Mouse (Mus musculus) hindbrain, postnatal 0 days (tissue): ENCODE data around the gene Idh3b. TPM values are rescaled to one million over a fixed set of nuclear protein-coding genes. Genes with fewer than 3 reads are reported as not detected.
A peak's percentile ranks its signal among the peaks of the same experiment; 100 is the strongest.

ENCODE experiments used
- ATAC-seq: fragments of 200-750 bp; cut with Nextera tagmentation; 2 replicates; pipeline ENCODE4 v1.8.0; 2017; ENCODE audit warnings: mild to moderate bottlenecking, moderate TSS enrichment, moderate library complexity
- DNase-seq: peaks from one replicate; pipeline ENCODE4 v3.0.0-alpha.2; 2015; ENCODE audit warnings: low spot score
- H3K27ac ChIP-seq: fragments of 300-500 bp; sonication (generic); 2 replicates; pipeline ENCODE4 v1.5.1; 2014; ENCODE audit warnings: mild to moderate bottlenecking
- H3K27me3 ChIP-seq: fragments of 300-500 bp; sonication (generic); 2 replicates; pipeline ENCODE4 v1.6.1; 2014; ENCODE audit warnings: low read length, mixed read lengths; ENCODE audit not compliant: insufficient read depth
- H3K36me3 ChIP-seq: fragments of 300-500 bp; sonication (generic); 2 replicates; pipeline ENCODE4 v1.6.1; 2014; ENCODE audit warnings: low read length, mixed read lengths; ENCODE audit not compliant: insufficient read depth
- H3K4me1 ChIP-seq: fragments of 300-500 bp; sonication (generic); 2 replicates; pipeline ENCODE4 v1.6.1; 2014; ENCODE audit warnings: antibody characterized with exemption, low read length, mixed read lengths; ENCODE audit not compliant: insufficient read depth
- H3K4me2 ChIP-seq: fragments of 300-500 bp; sonication (generic); 2 replicates; pipeline ENCODE4 v1.6.1; 2014; ENCODE audit warnings: low read depth, mild to moderate bottlenecking, low read length, moderate library complexity, mixed read lengths
- H3K4me3 ChIP-seq: fragments of 300-500 bp; sonication (generic); 2 replicates; pipeline ENCODE4 v1.5.1; 2014; ENCODE audit warnings: low read length
- H3K9ac ChIP-seq: fragments of 300-500 bp; sonication (generic); replicated peaks from 2 replicates; pipeline ENCODE4 v1.6.1; 2014; ENCODE audit warnings: mild to moderate bottlenecking, low read length, moderate library complexity, mixed read lengths
- H3K9me3 ChIP-seq: fragments of 300-500 bp; sonication (generic); 2 replicates; pipeline ENCODE4 v1.6.1; 2016; ENCODE audit warnings: low read length, mixed read lengths
- CTCF ChIP-seq: IDR thresholded peaks from 2 replicates; pipeline ENCODE4 v1.5.1; 2016; ENCODE audit warnings: antibody characterized with exemption, control low read depth, low read depth
- WGBS: fragments of 180-500 bp; shearing (Covaris S2); extraction: QIAGEN DNeasy Blood & Tissue Kit; methylation state at CpG from one replicate; pipeline ENCODE4 v1.1.7; 2014; 5-methylcytosine and 5-hydroxymethylcytosine counted together
- polyA plus RNA-seq: library from polyadenylated mRNA; unstranded; fragments of >200 nt; fragmentation: Nextera tagmentation; extraction: Ambion mirVana; gene quantifications from 2 replicates; pipeline ENCODE4 v1.2.1, GENCODE M21; 2015
- total RNA-seq: library from RNA; depleted of rRNA; stranded (reverse); fragments of >200 nt; gene quantifications from 2 replicates; pipeline ENCODE4 v1.2.3, GENCODE M21; 2014; rRNA removed

Idh3b gene
- 158 and 161 TPM in 2 replicates for total RNA-seq
- 215 TPM in 2 replicates for polyA plus RNA-seq

DNA sequence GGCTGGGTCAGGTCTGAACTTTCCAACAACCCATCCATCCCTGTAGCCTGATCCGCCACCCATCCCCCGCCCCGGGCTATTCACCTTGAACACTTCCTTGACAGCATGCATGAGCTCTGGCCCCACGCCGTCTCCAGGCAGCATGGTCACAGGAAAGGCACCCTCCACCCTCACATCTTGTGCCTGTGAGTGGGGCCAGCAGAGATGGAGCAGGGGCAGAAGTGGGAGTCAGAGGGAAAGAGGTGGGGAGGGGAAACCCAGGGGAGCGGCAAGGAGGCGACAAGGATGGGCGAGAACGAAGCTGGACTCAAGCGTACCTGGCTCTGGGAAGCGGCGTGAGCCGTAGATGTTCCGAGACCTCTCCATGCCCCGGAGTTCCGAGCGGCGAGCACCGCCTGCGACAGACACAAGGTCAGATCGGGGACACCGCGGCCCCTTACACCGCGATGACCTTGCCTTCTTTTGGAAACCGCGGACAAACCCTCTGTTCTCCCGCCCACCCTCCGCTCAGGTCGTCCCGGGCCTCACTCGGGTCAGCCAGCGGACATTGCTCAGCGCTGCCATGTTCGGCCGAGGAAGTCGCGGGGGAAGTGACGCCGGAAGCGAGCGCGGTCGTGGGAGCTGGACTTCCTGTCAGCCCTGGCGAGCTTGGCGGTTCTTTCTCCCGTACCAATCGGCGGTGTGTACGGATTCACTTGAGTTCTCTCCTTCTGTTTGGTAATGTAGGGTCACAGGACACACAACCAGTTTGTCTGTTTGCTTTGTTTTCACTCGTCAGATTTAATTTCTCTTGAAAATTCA, at the start of gene Idh3b:
Gene Idh3b, minus strand, starts transcription at position 694 of the 801 bp plus-strand sequence.
- Histone ChIP-seq H3K4me3 (peak within 1 kb of the TSS; percentile 67), H3K9me3 (no peaks in the 10 kb centered on the region), H3K4me1 (peaks cover 10% of the 10 kb centered on the region), H3K4me2 (peak within 1 kb of the TSS; percentile 96), H3K27me3 (no peaks in the 10 kb centered on the region), H3K36me3 (peaks cover 27% of the 10 kb centered on the region), H3K9ac (peak within 1 kb of the TSS; percentile 74), H3K27ac (peak within 1 kb of the TSS; percentile 57; the same call in 1 of the 2 replicates)
- ATAC-seq (peak; percentile 90), DNase-seq (peak; percentile 94)
- WGBS, result under 1% methylated on average over 51 of the region's 51 CpGs
- no peak for TF ChIP-seq CTCF

DNA sequence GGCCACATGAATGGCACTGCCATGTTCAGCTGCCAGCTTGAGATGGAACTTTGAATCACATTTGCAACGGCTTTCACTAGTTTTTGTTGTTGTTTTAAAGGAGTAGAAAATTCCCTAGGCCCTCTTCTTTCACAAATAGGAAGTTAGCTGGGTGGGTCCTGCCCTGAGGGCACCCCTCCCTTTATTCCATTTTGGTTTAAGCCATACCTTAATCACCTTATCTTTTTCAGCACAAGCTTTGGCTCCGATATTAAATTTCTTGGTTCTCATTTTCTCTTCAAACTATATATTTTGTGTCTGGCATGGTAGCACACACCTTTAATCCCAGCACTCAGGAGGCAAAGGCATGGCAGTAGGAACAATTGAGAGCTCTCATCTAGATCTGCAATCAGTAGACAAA, 45.2 kb upstream of the Idh3b start:
- no peaks in the 10 kb centered on the region for H3K27me3 ChIP-seq
- 90% methylated on average over 2 of the region's 2 CpGs for WGBS

DNA sequence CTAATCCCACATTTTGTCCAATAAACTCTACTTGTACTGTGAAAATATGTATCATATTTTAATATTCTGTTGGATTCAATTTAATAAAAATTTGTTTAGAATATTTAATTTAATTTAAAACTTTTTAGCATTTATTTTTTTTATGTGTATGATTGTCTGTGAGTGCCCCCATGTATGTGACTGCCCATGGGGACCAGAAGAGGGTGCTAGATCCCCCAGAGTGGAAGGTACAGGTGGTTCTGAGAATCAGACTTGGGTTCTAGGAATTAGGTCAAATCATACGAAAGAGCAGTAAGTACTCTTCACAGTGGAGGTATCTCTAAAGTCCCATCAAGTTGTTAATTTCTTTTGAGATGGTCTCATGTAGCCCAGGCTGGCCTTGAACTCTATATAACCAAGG, 42.7 kb upstream of the Idh3b start:
- Histone ChIP-seq H3K4me3 (no peak overlapping the region), H3K4me1 (no peaks in the 10 kb centered on the region), H3K9ac (no peak overlapping the region), H3K4me2 (no peak overlapping the region), H3K27ac (no peak overlapping the region), H3K9me3 (no peaks in the 10 kb centered on the region), H3K27me3 (no peaks in the 10 kb centered on the region), H3K36me3 (no peaks in the 10 kb centered on the region)
- no peak for TF ChIP-seq CTCF
- 73% methylated on average over 1 of the region's 1 CpGs for WGBS
- ATAC-seq, result no peak
- DNase-seq, result no peak

More for the DNA sequence above, 45.2 kb upstream of the Idh3b start:
- Histone ChIP-seq H3K4me1 (no peaks in the 10 kb centered on the region), H3K9ac (no peak overlapping the region), H3K36me3 (no peaks in the 10 kb centered on the region), H3K9me3 (no peaks in the 10 kb centered on the region), H3K27ac (no peak overlapping the region), H3K4me2 (no peak overlapping the region), H3K4me3 (no peak overlapping the region)
- DNase-seq (no peak), ATAC-seq (no peak)
- TF ChIP-seq CTCF, result no peak

DNA sequence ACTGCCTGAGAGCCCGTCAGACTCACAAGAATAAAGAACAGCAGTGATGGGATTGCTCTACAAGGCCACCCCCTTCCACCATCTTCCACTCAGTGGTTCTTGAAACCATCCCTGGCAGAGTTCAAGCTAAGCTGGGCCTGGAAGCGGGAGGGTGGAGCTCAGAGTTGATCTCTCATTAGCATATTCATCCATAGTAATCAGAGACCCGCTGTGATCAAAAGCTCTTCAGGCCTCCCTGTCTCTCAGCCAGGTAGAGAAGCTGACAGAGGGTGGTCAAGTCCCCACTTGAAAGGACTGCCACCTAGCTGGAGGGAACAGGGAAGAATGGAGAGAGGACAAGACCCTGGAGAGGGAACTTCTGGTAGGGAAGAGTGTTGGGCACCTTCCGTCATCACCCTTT, 18.7 kb upstream of the Idh3b start:
- TF ChIP-seq CTCF, result no peak

DNA sequence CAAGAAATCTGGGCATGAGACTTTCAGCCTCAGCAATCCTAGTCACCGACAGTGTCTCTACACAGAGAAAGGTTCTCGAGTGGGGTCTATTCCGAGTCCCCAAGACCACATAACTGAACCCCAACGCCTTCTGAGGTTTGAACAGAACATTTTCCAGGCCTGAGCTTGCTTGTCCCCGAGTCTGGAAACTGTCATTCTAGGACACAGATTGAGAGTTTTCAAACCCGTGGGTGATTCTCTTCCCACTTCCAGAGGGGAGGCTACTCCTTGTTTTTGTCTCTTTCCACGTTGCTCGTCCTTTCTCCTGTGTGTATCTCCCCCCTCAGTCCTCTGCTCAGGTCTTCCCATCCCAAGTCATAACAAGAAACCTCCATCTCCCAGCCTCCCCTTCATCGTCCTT, 13.2 kb upstream of the Idh3b start:
- Histone ChIP-seq H3K4me3 (no peak overlapping the region), H3K9me3 (no peaks in the 10 kb centered on the region), H3K9ac (no peak overlapping the region), H3K36me3 (no peaks in the 10 kb centered on the region), H3K27me3 (no peaks in the 10 kb centered on the region), H3K27ac (no peak overlapping the region), H3K4me2 (no peak overlapping the region), H3K4me1 (no peaks in the 10 kb centered on the region; the same call in 1 of the 2 replicates)
- DNase-seq (no peak), ATAC-seq (no peak)
- no peak for TF ChIP-seq CTCF
- WGBS, result 85% methylated on average over 9 of the region's 9 CpGs

More for the DNA sequence above, 18.7 kb upstream of the Idh3b start:
- H3K4me1 ChIP-seq, result no peaks in the 10 kb centered on the region
- no peak overlapping the region for H3K4me3 ChIP-seq
- DNase-seq (no peak), ATAC-seq (no peak)
- no peak overlapping the region for H3K27ac ChIP-seq
- H3K27me3 ChIP-seq, result no peaks in the 10 kb centered on the region
- no peak overlapping the region for H3K4me2 ChIP-seq
- H3K9me3 ChIP-seq, result no peaks in the 10 kb centered on the region
- 52% methylated on average over 4 of the region's 4 CpGs for WGBS
- H3K9ac ChIP-seq, result no peak overlapping the region
- peaks cover 10% of the 10 kb centered on the region; the same call in 1 of the 2 replicates for H3K36me3 ChIP-seq

DNA sequence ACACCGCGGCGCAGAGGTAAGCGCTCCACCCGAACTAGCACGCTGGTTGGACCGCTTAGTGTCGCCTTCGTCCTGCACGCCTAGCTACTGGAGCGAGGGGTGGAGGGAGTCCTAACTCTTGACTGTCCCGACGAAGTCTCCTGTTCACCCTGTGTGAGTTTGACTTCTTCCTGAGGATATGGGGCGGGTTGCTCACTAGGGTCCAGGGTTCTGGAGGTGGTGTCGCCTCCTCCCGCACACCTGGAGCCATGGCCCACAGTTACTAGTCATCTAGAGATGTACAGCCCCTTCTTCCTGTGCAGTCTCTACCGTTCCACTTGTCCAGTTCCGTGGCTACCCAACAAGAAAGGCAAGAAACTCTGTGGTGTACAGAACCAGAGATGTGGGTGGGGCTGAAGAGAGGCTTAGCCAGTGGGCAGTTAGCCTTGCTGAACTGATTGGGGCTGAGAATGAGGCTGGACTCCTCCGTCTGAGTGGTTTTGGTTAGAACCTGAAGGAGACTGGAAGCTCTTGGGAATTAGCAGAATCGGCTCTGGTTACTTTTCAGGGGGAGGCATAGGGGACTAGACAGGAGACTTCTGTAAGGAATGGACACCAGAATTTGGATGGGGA, 11.9 kb upstream of the Idh3b start:
- peak; percentile 10 for DNase-seq
- H3K4me1 ChIP-seq, result peaks cover 3% of the 10 kb centered on the region; the same call in 1 of the 2 replicates
- peak overlapping the region; percentile 71 for H3K9ac ChIP-seq
- H3K27me3 ChIP-seq, result no peaks in the 10 kb centered on the region
- H3K9me3 ChIP-seq, result no peaks in the 10 kb centered on the region
- ATAC-seq, result no peak
- H3K36me3 ChIP-seq, result no peaks in the 10 kb centered on the region
- H3K27ac ChIP-seq, result 0 out of 2 replicates have a peak overlapping the region, but pooled peaks have one; percentile 41
- H3K4me2 ChIP-seq, result peak overlapping the region; percentile 70
- peak overlapping the region; percentile 62 for H3K4me3 ChIP-seq
- WGBS, result 5% methylated on average over 20 of the region's 20 CpGs
- TF ChIP-seq CTCF, result no peak
